Mouse (Mus musculus) cerebellum, adult 2 months (tissue): ENCODE results near the gene Neurod6. TPM values are rescaled to one million over a fixed set of nuclear protein-coding genes. Genes with fewer than 3 reads are reported as not detected.

Experiments used
- DNase-seq, 2 experiments: peaks; one replicate each; pipeline ENCODE4 v3.0.0; 2021
- H3K27ac ChIP-seq: fragments of 200-500 bp; 2 replicates; pipeline ENCODE4 v1.5.1; 2012; ENCODE audit warnings: low read length, control low read depth, inconsistent platforms; ENCODE audit not compliant: insufficient read depth
- H3K27me3 ChIP-seq: fragments of 200-500 bp; 2 replicates; pipeline ENCODE4 v1.6.1; 2012; ENCODE audit warnings: inconsistent platforms, mild to moderate bottlenecking, low read length, moderate library complexity; ENCODE audit not compliant: control insufficient read depth, insufficient read depth
- H3K4me1 ChIP-seq: fragments of 200-500 bp; 2 replicates; pipeline ENCODE4 v1.6.1; 2011; ENCODE audit warnings: low read length; ENCODE audit not compliant: control insufficient read depth, insufficient read depth
- H3K4me3 ChIP-seq: fragments of 200-500 bp; replicated peaks from 2 replicates; pipeline ENCODE3; 2011; ENCODE audit warnings: mild to moderate bottlenecking, low read depth, low read length, control low read depth; ENCODE audit not compliant: insufficient read depth
- CTCF ChIP-seq: fragments of 200-500 bp; IDR thresholded peaks from 2 replicates; pipeline ENCODE4 v1.5.1; 2011; ENCODE audit warnings: low read depth, mild to moderate bottlenecking, control low read depth, low read length, moderate library complexity, borderline replicate concordance; ENCODE audit not compliant: insufficient read depth
- POLR2A ChIP-seq: fragments of 200-500 bp; IDR thresholded peaks from 2 replicates; pipeline ENCODE4 v1.6.1; 2011; ENCODE audit warnings: low read length, control low read depth, borderline replicate concordance; ENCODE audit not compliant: insufficient read depth
- WGBS: fragments of 180-500 bp; shearing (Covaris S2); methylation state at CpG from one replicate; pipeline ENCODE4 v1.1.7; 2018; 5-methylcytosine and 5-hydroxymethylcytosine counted together
- polyA plus RNA-seq: library from polyadenylated mRNA; depleted of rRNA; stranded (reverse); fragments of >200 nt; gene quantifications from 2 replicates; pipeline ENCODE4 v1.2.3, GENCODE M21; 2012

Gene Neurod6
- polyA plus RNA-seq, 1 experiment: 5.6 TPM

DNA sequence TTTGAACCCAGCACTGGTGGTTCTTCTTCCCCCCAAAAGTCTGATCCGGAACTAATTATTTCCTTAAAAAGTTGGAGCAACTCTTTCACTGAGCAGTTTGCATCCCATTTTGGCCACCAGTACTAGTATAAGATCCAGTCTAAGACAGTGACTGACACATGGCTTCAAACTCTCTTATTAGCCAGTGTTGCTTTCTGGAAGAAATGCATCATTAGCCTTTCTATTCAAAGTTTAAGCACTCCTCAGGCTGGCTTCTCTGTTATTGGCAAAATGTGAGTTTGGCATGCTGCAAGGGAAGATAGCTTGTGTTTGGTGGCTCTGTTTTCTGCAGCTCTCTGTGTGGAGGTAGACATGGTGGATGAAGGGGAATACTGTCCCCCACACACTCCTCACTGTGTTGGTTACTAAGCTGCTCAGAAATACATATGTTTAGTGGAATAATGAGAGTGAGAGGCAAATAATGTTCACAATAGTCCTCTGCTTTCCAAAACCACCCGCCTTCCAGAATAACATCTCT is 9.0 kb upstream of the Neurod6 start:
- TF ChIP-seq POLR2A (no peak), CTCF (no peak)
- Histone ChIP-seq H3K27me3 (no peaks in the 10 kb centered on the region), H3K4me1 (no peaks in the 10 kb centered on the region), H3K27ac (no peak overlapping the region), H3K4me3 (no peak overlapping the region)
- 90% methylated on average over 2 of the region's 2 CpGs for WGBS
- DNase-seq: no peak

- H3K27me3 ChIP-seq: no peaks in the 10 kb centered on the region; the same call in 1 of the 2 replicates
- DNase-seq: no peak
- no peak overlapping the region for H3K4me3 ChIP-seq
- 93% methylated on average over 4 of the region's 4 CpGs for WGBS
- TF ChIP-seq CTCF: no peak
- no peak for TF ChIP-seq POLR2A
- H3K27ac ChIP-seq: no peak overlapping the region
- no peaks in the 10 kb centered on the region for H3K4me1 ChIP-seq
Observed at GRCm38 (mm10) chr6:55683506-55683905, 2.4 kb upstream of the Neurod6 start.

- no peaks in the 10 kb centered on the region for H3K4me1 ChIP-seq
- DNase-seq: no peak
- no peak overlapping the region for H3K27ac ChIP-seq
- H3K4me3 ChIP-seq: no peak overlapping the region
- TF ChIP-seq CTCF: no peak
- TF ChIP-seq POLR2A: no peak
- 94% methylated on average over 7 of the region's 7 CpGs for WGBS
- H3K27me3 ChIP-seq: no peaks in the 10 kb centered on the region; the same call in 1 of the 2 replicates
Observed at GRCm38 (mm10) chr6:55682886-55683285, 1.8 kb upstream of the Neurod6 start.

DNA sequence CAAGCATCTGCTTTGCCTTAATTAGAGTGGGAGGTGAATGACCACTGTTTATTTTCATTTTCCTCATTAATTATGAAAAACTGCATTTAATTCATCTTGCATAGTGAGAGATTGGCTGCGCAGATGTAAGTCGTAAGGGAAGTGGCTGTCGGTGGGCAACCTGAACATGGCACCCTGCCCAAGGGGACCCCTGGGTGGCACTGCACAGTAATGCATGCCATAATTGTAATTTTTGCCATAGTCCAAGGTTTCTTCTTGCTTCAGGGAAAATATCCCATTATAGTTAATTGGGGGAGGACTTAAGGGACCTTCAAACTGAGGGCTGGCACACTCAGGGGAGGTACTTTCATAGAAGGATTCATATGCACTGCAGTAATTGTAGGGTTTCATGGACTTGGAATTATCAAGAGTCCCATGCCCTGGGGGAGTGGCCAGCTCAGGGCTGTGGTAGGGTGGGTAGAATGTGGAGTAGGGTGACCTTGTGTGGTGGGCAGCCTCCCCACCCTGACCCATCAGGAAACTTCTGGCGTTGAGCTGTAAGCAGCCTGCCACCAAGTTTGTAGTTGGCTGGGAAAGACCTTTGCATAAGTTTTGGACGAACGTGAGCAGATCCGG is 2.4 kb downstream of the Neurod6 start:
- Histone ChIP-seq H3K4me3 (no peak overlapping the region), H3K27me3 (no peaks in the 10 kb centered on the region; the same call in 1 of the 2 replicates), H3K4me1 (0 out of 2 replicates have a peak, but pooled peaks cover 5% of the 10 kb centered on the region), H3K27ac (no peak overlapping the region)
- DNase-seq: no peak
- TF ChIP-seq CTCF: no peak
- WGBS: 66% methylated on average over 7 of the region's 7 CpGs

DNA sequence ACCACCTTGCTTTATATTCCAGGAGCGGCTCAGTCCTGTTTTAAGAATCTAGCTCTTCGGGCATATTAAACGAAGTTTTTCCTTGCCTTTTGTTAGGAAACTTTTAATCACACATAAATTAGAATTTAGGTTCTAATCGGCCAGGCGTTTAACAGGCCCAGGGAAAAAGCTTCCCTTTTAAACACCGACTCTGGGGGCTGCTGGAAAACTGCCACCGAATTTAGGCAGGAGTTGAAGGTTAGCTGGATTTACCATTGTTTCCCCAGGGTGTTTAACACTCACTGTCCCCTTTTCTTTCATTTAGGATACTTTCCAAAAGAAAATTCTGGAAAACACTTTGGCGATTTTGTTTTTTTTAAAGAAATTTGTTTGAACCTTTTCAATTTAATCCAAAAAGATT is 3.7 kb downstream of the Neurod6 start:
- 32% methylated on average over 8 of the region's 8 CpGs for WGBS
- Histone ChIP-seq H3K27me3 (no peaks in the 10 kb centered on the region; the same call in 1 of the 2 replicates), H3K27ac (no peak overlapping the region), H3K4me3 (peak overlapping the region; percentile 41), H3K4me1 (0 out of 2 replicates have a peak, but pooled peaks cover 5% of the 10 kb centered on the region)
- TF ChIP-seq POLR2A: no peak
- TF ChIP-seq CTCF: no peak
- DNase-seq: no peak

DNA sequence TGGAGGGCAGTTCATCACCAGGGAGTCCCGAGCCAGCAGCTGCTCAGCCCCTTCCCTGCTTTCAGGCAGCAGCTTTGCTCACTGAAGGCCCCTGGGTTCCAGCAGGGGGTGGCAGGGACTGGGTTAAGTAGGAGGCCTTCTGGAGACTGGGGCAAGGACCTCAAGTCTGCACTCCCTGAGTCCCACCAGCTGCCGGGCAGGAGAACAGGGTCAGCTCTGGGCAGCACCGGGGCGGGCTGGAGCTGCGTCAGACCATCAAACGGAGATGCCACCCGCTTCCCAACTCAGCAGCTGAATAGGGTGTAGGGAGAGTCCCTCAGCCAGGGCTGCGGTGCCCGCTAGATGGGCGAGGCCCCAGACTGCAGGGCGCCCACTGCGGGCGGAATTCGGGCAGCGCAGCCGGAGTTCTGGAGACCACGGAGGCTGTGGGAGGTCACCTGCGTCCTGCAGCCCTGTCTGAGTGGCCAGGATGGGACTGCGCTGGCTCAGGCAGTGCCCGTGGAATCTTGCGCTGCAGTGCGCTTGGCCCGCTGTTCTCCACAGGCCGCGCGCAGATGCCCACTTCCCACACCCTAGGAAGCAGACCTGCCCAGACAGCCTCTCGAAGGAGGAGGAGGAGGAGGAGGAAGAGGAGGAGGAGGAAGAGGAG is 4.3 kb downstream of the Neurod6 start:
- peak overlapping the region; percentile 41 for H3K4me3 ChIP-seq
- 0 out of 2 replicates have a peak, but pooled peaks cover 5% of the 10 kb centered on the region for H3K4me1 ChIP-seq
- H3K27me3 ChIP-seq: no peaks in the 10 kb centered on the region
- DNase-seq: peak; percentile 34 to 46
- WGBS: under 1% methylated on average over 27 of the region's 27 CpGs
- H3K27ac ChIP-seq: no peak overlapping the region
- TF ChIP-seq CTCF (no peak), POLR2A (no peak)

DNA sequence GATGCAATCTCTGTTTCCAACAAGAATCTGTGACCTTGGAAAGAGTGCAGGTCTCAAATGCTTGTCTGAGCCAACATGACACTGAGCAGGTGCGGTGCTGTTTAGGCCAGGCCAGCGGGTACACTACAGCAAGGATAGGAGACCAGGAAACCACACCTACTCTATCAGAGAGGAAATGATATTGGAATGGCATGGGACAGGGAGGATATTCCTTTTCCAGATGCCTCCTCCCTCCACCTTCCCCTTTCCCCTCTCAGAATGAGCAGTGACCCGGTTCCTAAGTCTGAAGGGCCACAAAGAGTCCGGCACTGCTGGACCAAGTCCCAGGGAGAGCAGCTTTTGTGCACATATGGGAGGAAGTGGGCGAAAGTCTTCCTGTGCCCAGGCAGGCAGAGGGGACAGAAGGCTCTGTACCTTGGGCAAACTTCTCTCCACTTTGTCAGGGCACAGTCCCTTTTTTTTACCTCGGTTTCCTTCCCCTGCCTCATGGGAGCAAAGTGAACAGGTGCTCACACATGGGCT is 4.9 kb downstream of the Neurod6 start:
- DNase-seq: peak in 1 of 2 experiments; percentile 40
- 0 out of 2 replicates have a peak, but pooled peaks cover 5% of the 10 kb centered on the region for H3K4me1 ChIP-seq
- WGBS: 20% methylated on average over 6 of the region's 6 CpGs
- H3K4me3 ChIP-seq: no peak overlapping the region
- no peak overlapping the region for H3K27ac ChIP-seq
- TF ChIP-seq POLR2A (no peak), CTCF (no peak)
- no peaks in the 10 kb centered on the region for H3K27me3 ChIP-seq
